Mouse (Mus musculus): ENCODE measurements at regions not wholly inside any gene's neighbourhood (a gene's known extent, or its start where the extent isn't known, plus 50 kb on each side); places are given as distances from the start of the nearest gene placed in this dataset.

GRCm38 (mm10) chr12:29247356-29247755 lies 280.8 kb upstream of the Myt1l start:
- Histone ChIP-seq H3K27ac (ENCODE audit: control insufficient read depth, low read depth, low read length) (no peak overlapping the region), H3K9me3 (replicated peaks; ENCODE audit: insufficient read depth, low read length) (no peaks in the 10 kb centered on the region), H3K9ac (ENCODE audit: control insufficient read depth, low read depth, low read length, poor library complexity, severe bottlenecking) (no peak overlapping the region), H3K79me2 (ENCODE audit: control insufficient read depth, insufficient read depth, low read length, poor library complexity) (no peaks in the 10 kb centered on the region), H3K36me3 (ENCODE audit: control insufficient read depth in 1 of 2, insufficient read depth in 2 of 2, low read length in 2 of 2) (no peaks in the 10 kb centered on the region), H3K4me1 (ENCODE audit: control insufficient read depth in 1 of 2, insufficient read depth in 2 of 2, low read length in 2 of 2) (no peaks in the 10 kb centered on the region), H3K27me3 (ENCODE audit: control insufficient read depth in 1 of 2, insufficient read depth in 2 of 2, low read length in 2 of 2) (no peaks in the 10 kb centered on the region), H3K4me3 (ENCODE audit: control insufficient read depth in 1 of 2, insufficient read depth in 1 of 2, low read depth in 2 of 2, low read length in 2 of 2) (no peak overlapping the region)
- DNase-seq (ENCODE audit: low read depth, low spot score), result no peak
- TF ChIP-seq ZC3H11A (IDR thresholded peaks at IDR 0.05; ENCODE audit: low read depth, low read length), result no peak
- TF ChIP-seq ETS1 (IDR thresholded peaks at IDR 0.05; ENCODE audit: low read depth, low read length), result no peak
- TF ChIP-seq MXI1 (IDR thresholded peaks at IDR 0.05; ENCODE audit: low read depth, low read length), result no peak
- no peak for TF ChIP-seq POLR2A (IDR thresholded peaks at IDR 0.05; ENCODE audit: control insufficient read depth in 1 of 2, insufficient read depth in 1 of 2, low read depth in 1 of 2, low read length in 2 of 2, poor library complexity in 1 of 2)
- no peak for TF ChIP-seq NELFE (IDR thresholded peaks at IDR 0.05; ENCODE audit: low read depth, low read length)
- TF ChIP-seq ZMIZ1 (IDR thresholded peaks at IDR 0.05; ENCODE audit: low read depth, low read length), result no peak
- no peak for TF ChIP-seq MAZ (IDR thresholded peaks at IDR 0.05; ENCODE audit: low read depth, low read length)
- TF ChIP-seq CHD1 (IDR thresholded peaks at IDR 0.05; ENCODE audit: low read depth, low read length), result no peak
- no peak for TF ChIP-seq ZNF384 (IDR thresholded peaks at IDR 0.05; ENCODE audit: low read depth, low read length)
- TF ChIP-seq SMC3 (IDR thresholded peaks at IDR 0.05; ENCODE audit: low read depth, low read length), result no peak
- no peak for TF ChIP-seq TCF12 (IDR thresholded peaks at IDR 0.05; ENCODE audit: low read depth, low read length)
- TF ChIP-seq USF2 (IDR thresholded peaks at IDR 0.05; ENCODE audit: borderline replicate concordance in 1 of 2, insufficient read depth in 1 of 2, low read depth in 1 of 2, low read length in 2 of 2), result no peak
- TF ChIP-seq RAD21 (IDR thresholded peaks at IDR 0.05; ENCODE audit: low read depth, low read length), result no peak
- no peak for TF ChIP-seq GATA1 (IDR thresholded peaks at IDR 0.05; ENCODE audit: low read depth, low read length)
- no peak for TF ChIP-seq MYC (IDR thresholded peaks at IDR 0.05; ENCODE audit: low read depth, low read length)
- no peak for TF ChIP-seq HCFC1 (IDR thresholded peaks at IDR 0.05; ENCODE audit: low read depth, low read length)
- no peak for TF ChIP-seq GABPA (IDR thresholded peaks at IDR 0.05; ENCODE audit: low read depth, low read length)

GRCm38 (mm10) chr12:29248459-29248858 lies 279.7 kb upstream of the Myt1l start:
- H3K79me2 ChIP-seq (ENCODE audit: control insufficient read depth, insufficient read depth, low read length, poor library complexity), result no peaks in the 10 kb centered on the region
- DNase-seq (ENCODE audit: low read depth, low spot score), result no peak
- no peak overlapping the region for H3K27ac ChIP-seq (ENCODE audit: control insufficient read depth, low read depth, low read length)
- no peaks in the 10 kb centered on the region for H3K36me3 ChIP-seq (ENCODE audit: control insufficient read depth in 1 of 2, insufficient read depth in 2 of 2, low read length in 2 of 2)
- no peaks in the 10 kb centered on the region for H3K27me3 ChIP-seq (ENCODE audit: control insufficient read depth in 1 of 2, insufficient read depth in 2 of 2, low read length in 2 of 2)
- H3K4me1 ChIP-seq (ENCODE audit: control insufficient read depth in 1 of 2, insufficient read depth in 2 of 2, low read length in 2 of 2), result no peaks in the 10 kb centered on the region
- no peak for TF ChIP-seq MEF2A (IDR thresholded peaks at IDR 0.05; ENCODE audit: extremely low read depth, insufficient replicate concordance, low read depth, low read length, poor library complexity, severe bottlenecking)
- TF ChIP-seq CTCF (IDR thresholded peaks at IDR 0.05 in 2 of 3, conservative IDR thresholded peaks at IDR 0.05 in 1 of 3; ENCODE audit: control insufficient read depth in 1 of 3, insufficient read depth in 1 of 3, low read depth in 2 of 3, low read length in 3 of 3, poor library complexity in 1 of 3, severe bottlenecking in 1 of 3), result peak in 1 of 3 experiments; percentile 25; a peak in 2 of 6 replicates
- H3K4me3 ChIP-seq (ENCODE audit: control insufficient read depth in 1 of 2, insufficient read depth in 1 of 2, low read depth in 2 of 2, low read length in 2 of 2), result no peak overlapping the region
- H3K9me3 ChIP-seq (replicated peaks; ENCODE audit: insufficient read depth, low read length), result no peaks in the 10 kb centered on the region
- H3K9ac ChIP-seq (ENCODE audit: control insufficient read depth, low read depth, low read length, poor library complexity, severe bottlenecking), result no peak overlapping the region

Measured in MEL (cell line).